Comparison of ENCODE assay signal across 1 mouse cellular context in genomic region chr3:152339862-152340557, GRCm38 (mm10).
TF ChIP-seq lines count a peak whose summit lies in the region.

TSS of gene Miga1 (minus strand) at chr3:152340407.

TF ChIP-seq in CH12.LX, 34 proteins besides CTCF, POLR2A, EP300 and RAD21 (continued from another document):
- TF ChIP-seq ZKSCAN1 (IDR thresholded peaks at IDR 0.05; ENCODE audit: borderline replicate concordance, low read depth, low read length) (no peak), PAX5 (IDR thresholded peaks at IDR 0.05; ENCODE audit: low read length) (no peak), MAZ (IDR thresholded peaks at IDR 0.05; ENCODE audit: low read depth, low read length) (peak; percentile 92), RCOR1 (conservative IDR thresholded peaks at IDR 0.05; ENCODE audit: low read depth, low read length) (peak; percentile 74), KAT2A (IDR thresholded peaks at IDR 0.05; ENCODE audit: insufficient replicate concordance, low read length) (peak; percentile 97), ZC3H11A (IDR thresholded peaks at IDR 0.05; ENCODE audit: low read depth, low read length) (no peak), MYC (IDR thresholded peaks at IDR 0.05; ENCODE audit: low read depth, low read length) (0 out of 2 replicates have a peak, but pooled peaks have one; percentile 72), CHD2 (IDR thresholded peaks at IDR 0.05; ENCODE audit: low read length) (peak; percentile 95), HCFC1 (IDR thresholded peaks at IDR 0.05; ENCODE audit: low read depth, low read length) (peak; percentile 98), MAFK (IDR thresholded peaks at IDR 0.05; ENCODE audit: insufficient replicate concordance, low read length) (no peak), SMC3 (IDR thresholded peaks at IDR 0.05; ENCODE audit: low read depth, low read length) (no peak), POLR2AphosphoS2 (IDR thresholded peaks at IDR 0.05; ENCODE audit: low read depth, low read length) (peak; percentile 86), ZMIZ1 (IDR thresholded peaks at IDR 0.05; ENCODE audit: low read depth, low read length) (peak; percentile 90), IRF4 (IDR thresholded peaks at IDR 0.05; ENCODE audit: low read depth, low read length) (peak; percentile 61; the same call in 1 of the 2 replicates), MEF2A (IDR thresholded peaks at IDR 0.05; ENCODE audit: borderline replicate concordance, low read depth, low read length) (peak; percentile 73), UBTF (IDR thresholded peaks at IDR 0.05; ENCODE audit: low read depth, low read length) (peak; percentile 91; the same call in 1 of the 2 replicates), NELFE (IDR thresholded peaks at IDR 0.05; ENCODE audit: low read depth, low read length) (peak; percentile 95), MAX (IDR thresholded peaks at IDR 0.05; ENCODE audit: low read length) (peak; percentile 73), JUN (IDR thresholded peaks at IDR 0.05; ENCODE audit: insufficient read depth, low read depth, low read length) (no peak), MXI1 (IDR thresholded peaks at IDR 0.05; ENCODE audit: low read depth, low read length) (peak; percentile 93), JUND (conservative IDR thresholded peaks at IDR 0.05; ENCODE audit: low read depth, low read length) (no peak), BHLHE40 (IDR thresholded peaks at IDR 0.05; ENCODE audit: low read depth, low read length) (0 out of 2 replicates have a peak, but pooled peaks have one; percentile 45), USF2 (conservative IDR thresholded peaks at IDR 0.05; ENCODE audit: low read depth, low read length) (no peak), ETS1 (conservative IDR thresholded peaks at IDR 0.05; ENCODE audit: low read depth, low read length) (no peak), CHD1 (IDR thresholded peaks at IDR 0.05; ENCODE audit: low read depth, low read length) (peak; percentile 46; the same call in 1 of the 2 replicates), TBP (conservative IDR thresholded peaks at IDR 0.05; ENCODE audit: low read depth, low read length) (peak; percentile 56; the same call in 1 of the 2 replicates), E2F4 (IDR thresholded peaks at IDR 0.05; ENCODE audit: insufficient replicate concordance, low read depth, low read length) (no peak), ZNF384 (IDR thresholded peaks at IDR 0.05; ENCODE audit: low read depth, low read length) (0 out of 2 replicates have a peak, but pooled peaks have one; percentile 20), USF1 (IDR thresholded peaks at IDR 0.05; ENCODE audit: low read depth, low read length) (no peak; the same call in 1 of the 2 replicates), SIN3A (IDR thresholded peaks at IDR 0.05; ENCODE audit: low read length) (peak; percentile 92), GABPA (IDR thresholded peaks at IDR 0.05; ENCODE audit: insufficient replicate concordance, low read depth, low read length) (peak; percentile 74; the same call in 1 of the 2 replicates)
